Mouse (Mus musculus) bone marrow macrophage, adult 2 months (primary cell): ENCODE results near the gene Map3k19.

Experiments used
- CTCF ChIP-seq: IDR thresholded peaks from 2 replicates; pipeline ENCODE4 v1.5.1; 2012; ENCODE audit warnings: low read depth, mild to moderate bottlenecking, low read length, moderate library complexity
- POLR2A ChIP-seq: IDR thresholded peaks from 2 replicates; pipeline ENCODE4 v1.6.1; 2012; ENCODE audit warnings: mild to moderate bottlenecking, low read depth, low read length, borderline replicate concordance

DNA sequence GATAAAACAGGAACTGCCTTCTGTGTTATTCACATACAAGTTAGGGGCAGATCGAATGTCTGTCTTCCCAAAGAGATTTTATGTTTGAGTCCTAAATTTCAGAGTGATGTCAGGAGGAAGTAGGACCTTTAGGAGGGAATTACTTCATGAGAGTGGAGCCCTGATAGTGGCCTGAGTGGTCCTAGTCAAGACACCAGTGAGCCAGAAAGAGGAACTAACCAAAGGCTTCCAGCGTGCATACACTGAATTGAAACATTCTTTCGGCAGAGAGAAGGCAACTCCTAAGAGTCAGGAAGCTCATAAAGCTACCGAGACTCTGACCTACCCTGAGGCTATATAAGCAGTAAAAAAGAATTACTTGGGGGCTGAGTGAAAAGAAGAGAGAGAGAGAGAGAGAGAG lies 18.2 kb downstream of the Map3k19 start:
- no peak for TF ChIP-seq POLR2A
- no peak for TF ChIP-seq CTCF
